Mouse (Mus musculus): ENCODE results near the gene Oaz2. TPM values are rescaled to one million over a fixed set of nuclear protein-coding genes. Genes with fewer than 3 reads are reported as not detected.

Gene Oaz2
- polyA plus RNA-seq, 1 experiment = 140 TPM

- H3ac ChIP-seq (ENCODE audit: control insufficient read depth, insufficient read length) = peak overlapping the region; percentile 92
- TF ChIP-seq TCF3 (IDR thresholded peaks at IDR 0.05; ENCODE audit: insufficient read length, low read depth) (no peak), CEBPB (IDR thresholded peaks at IDR 0.05; ENCODE audit: insufficient read depth, poor library complexity, severe bottlenecking) (no peak), REST (IDR thresholded peaks at IDR 0.05; ENCODE audit: insufficient read depth, insufficient read length) (no peak), MAX (IDR thresholded peaks at IDR 0.05; ENCODE audit: low read depth) (no peak)
- peaks cover 46% of the 10 kb centered on the region for H3K79me2 ChIP-seq (ENCODE audit: control insufficient read depth, insufficient read depth)
- H3K36me3 ChIP-seq (ENCODE audit: control insufficient read depth, insufficient read depth) = no peaks in the 10 kb centered on the region
- peak overlapping the region; percentile 62 for H3K4me3 ChIP-seq
- peak overlapping the region; percentile 93 for H3K4me2 ChIP-seq (ENCODE audit: low read depth)
- H3K27me3 ChIP-seq (ENCODE audit: control insufficient read depth, insufficient read depth, insufficient read length) = no peaks in the 10 kb centered on the region
Observed at GRCm38 (mm10) chr9:65631354-65632021, 36.3 kb upstream of the Oaz2 start.

- H3K36me3 ChIP-seq (ENCODE audit: control insufficient read depth, insufficient read depth) = no peaks in the 10 kb centered on the region
- peak overlapping the region; percentile 77 for H3K4me2 ChIP-seq (ENCODE audit: low read depth)
- H3K4me3 ChIP-seq = no peak overlapping the region
- no peaks in the 10 kb centered on the region for H3K27me3 ChIP-seq (ENCODE audit: control insufficient read depth, insufficient read depth, insufficient read length)
- H3ac ChIP-seq (ENCODE audit: control insufficient read depth, insufficient read length) = no peak overlapping the region
- H3K79me2 ChIP-seq (ENCODE audit: control insufficient read depth, insufficient read depth) = peaks cover 73% of the 10 kb centered on the region
- TF ChIP-seq MAX (IDR thresholded peaks at IDR 0.05; ENCODE audit: low read depth) = no peak
- TF ChIP-seq USF1 (IDR thresholded peaks at IDR 0.05; ENCODE audit: low read depth) = no peak
- TF ChIP-seq TCF3 (IDR thresholded peaks at IDR 0.05; ENCODE audit: insufficient read length, low read depth) = no peak
- TF ChIP-seq MYOD1 (IDR thresholded peaks at IDR 0.05; ENCODE audit: control insufficient read depth in 1 of 3, insufficient read length in 2 of 3, low read depth in 2 of 3) = no peak
- TF ChIP-seq E2F4 (IDR thresholded peaks at IDR 0.05; ENCODE audit: insufficient read depth) = no peak
- no peak for TF ChIP-seq POLR2A (IDR thresholded peaks at IDR 0.05; ENCODE audit: insufficient read length, low read depth)
- no peak for TF ChIP-seq TCF12 (IDR thresholded peaks at IDR 0.05; ENCODE audit: insufficient read depth, poor library complexity, severe bottlenecking)
- TF ChIP-seq CEBPB (IDR thresholded peaks at IDR 0.05; ENCODE audit: insufficient read depth, poor library complexity, severe bottlenecking) = no peak
- TF ChIP-seq POLR2AphosphoS2 (IDR thresholded peaks at IDR 0.05; ENCODE audit: insufficient read length, low read depth) = no peak
- no peak for TF ChIP-seq REST (IDR thresholded peaks at IDR 0.05; ENCODE audit: insufficient read depth, insufficient read length)
- TF ChIP-seq MYOG (IDR thresholded peaks at IDR 0.05; ENCODE audit: control insufficient read depth in 1 of 3, insufficient read depth in 1 of 3, insufficient read length in 2 of 3, low read depth in 2 of 3) = no peak
- no peak for TF ChIP-seq SRF (IDR thresholded peaks at IDR 0.05; ENCODE audit: control insufficient read depth, insufficient read length, low read depth)
Observed at GRCm38 (mm10) chr9:65635766-65636165, 32.0 kb upstream of the Oaz2 start.

- no peak for TF ChIP-seq POLR2A (IDR thresholded peaks at IDR 0.05; ENCODE audit: insufficient read length, low read depth)
- TF ChIP-seq MYOD1 (IDR thresholded peaks at IDR 0.05; ENCODE audit: control insufficient read depth in 1 of 3, insufficient read length in 2 of 3, low read depth in 2 of 3) = peak in 2 of 3 experiments; percentile 28 to 41
- Histone ChIP-seq H3K79me2 (ENCODE audit: control insufficient read depth, insufficient read depth) (peaks cover 76% of the 10 kb centered on the region), H3K4me2 (ENCODE audit: low read depth) (peak overlapping the region; percentile 77), H3ac (ENCODE audit: control insufficient read depth, insufficient read length) (no peak overlapping the region), H3K36me3 (ENCODE audit: control insufficient read depth, insufficient read depth) (no peaks in the 10 kb centered on the region), H3K27me3 (ENCODE audit: control insufficient read depth, insufficient read depth, insufficient read length) (no peaks in the 10 kb centered on the region), H3K4me3 (no peak overlapping the region)
Observed at GRCm38 (mm10) chr9:65636926-65637325, 30.9 kb upstream of the Oaz2 start.

- H3K4me2 ChIP-seq (ENCODE audit: low read depth) = no peak overlapping the region
- TF ChIP-seq POLR2A (IDR thresholded peaks at IDR 0.05; ENCODE audit: insufficient read length, low read depth) (no peak), MYOD1 (IDR thresholded peaks at IDR 0.05; ENCODE audit: control insufficient read depth in 1 of 3, insufficient read length in 2 of 3, low read depth in 2 of 3) (no peak), REST (IDR thresholded peaks at IDR 0.05; ENCODE audit: insufficient read depth, insufficient read length) (no peak), TCF12 (IDR thresholded peaks at IDR 0.05; ENCODE audit: insufficient read depth, poor library complexity, severe bottlenecking) (no peak), MAX (IDR thresholded peaks at IDR 0.05; ENCODE audit: low read depth) (no peak), POLR2AphosphoS2 (IDR thresholded peaks at IDR 0.05; ENCODE audit: insufficient read length, low read depth) (no peak), USF1 (IDR thresholded peaks at IDR 0.05; ENCODE audit: low read depth) (no peak), CEBPB (IDR thresholded peaks at IDR 0.05; ENCODE audit: insufficient read depth, poor library complexity, severe bottlenecking) (no peak)
- no peak overlapping the region for H3ac ChIP-seq (ENCODE audit: control insufficient read depth, insufficient read length)
- peaks cover 74% of the 10 kb centered on the region for H3K79me2 ChIP-seq (ENCODE audit: control insufficient read depth, insufficient read depth)
- no peak overlapping the region for H3K4me3 ChIP-seq
- no peaks in the 10 kb centered on the region for H3K27me3 ChIP-seq (ENCODE audit: control insufficient read depth, insufficient read depth, insufficient read length)
- H3K36me3 ChIP-seq (ENCODE audit: control insufficient read depth, insufficient read depth) = no peaks in the 10 kb centered on the region
Observed at GRCm38 (mm10) chr9:65639065-65639464, 28.7 kb upstream of the Oaz2 start.

GRCm38 (mm10) chr9:65640838-65641410, 26.9 kb upstream of the Oaz2 start:
- no peak for TF ChIP-seq SRF (IDR thresholded peaks at IDR 0.05; ENCODE audit: control insufficient read depth, insufficient read length, low read depth)
- TF ChIP-seq TCF12 (IDR thresholded peaks at IDR 0.05; ENCODE audit: insufficient read depth, poor library complexity, severe bottlenecking) = no peak
- no peak for TF ChIP-seq POLR2AphosphoS2 (IDR thresholded peaks at IDR 0.05; ENCODE audit: insufficient read length, low read depth)
- TF ChIP-seq POLR2A (IDR thresholded peaks at IDR 0.05; ENCODE audit: insufficient read length, low read depth) = no peak
- no peak for TF ChIP-seq MYOD1 (IDR thresholded peaks at IDR 0.05; ENCODE audit: control insufficient read depth in 1 of 3, insufficient read length in 2 of 3, low read depth in 2 of 3)
- no peak for TF ChIP-seq CEBPB (IDR thresholded peaks at IDR 0.05; ENCODE audit: insufficient read depth, poor library complexity, severe bottlenecking)
- TF ChIP-seq USF1 (IDR thresholded peaks at IDR 0.05; ENCODE audit: low read depth) = no peak
- TF ChIP-seq MYOG (IDR thresholded peaks at IDR 0.05; ENCODE audit: control insufficient read depth in 1 of 3, insufficient read depth in 1 of 3, insufficient read length in 2 of 3, low read depth in 2 of 3) = no peak
- no peak for TF ChIP-seq MAX (IDR thresholded peaks at IDR 0.05; ENCODE audit: low read depth)
- Histone ChIP-seq H3K4me3 (no peak overlapping the region), H3K36me3 (ENCODE audit: control insufficient read depth, insufficient read depth) (no peaks in the 10 kb centered on the region), H3K4me2 (ENCODE audit: low read depth) (peak overlapping the region; percentile 43), H3K27me3 (ENCODE audit: control insufficient read depth, insufficient read depth, insufficient read length) (no peaks in the 10 kb centered on the region), H3ac (ENCODE audit: control insufficient read depth, insufficient read length) (no peak overlapping the region), H3K79me2 (ENCODE audit: control insufficient read depth, insufficient read depth) (peaks cover 77% of the 10 kb centered on the region)
